Mouse (Mus musculus) activated CD4-positive, CD25-positive, alpha-beta regulatory T cell (primary cell): Measurements from ENCODE around the gene Spag8. TPM values are rescaled to one million over a fixed set of nuclear protein-coding genes. Genes with fewer than 3 reads are reported as not detected.

Experiments used
- polyA plus RNA-seq, 2 experiments: library from polyadenylated mRNA; unstranded; fragments of 100-300 nt; shearing (Covaris generic); gene quantifications; one replicate each; pipeline ENCODE4 v1.2.1; 2017

The Spag8 gene
- under 1 TPM in 1 of 2 experiments, not detected in 1; 0.37 TPM for polyA plus RNA-seq

GRCm38 (mm10) chr4:43653161-43654015 lies at the start of gene Spag8:
Gene Spag8 (minus strand): TSS chr4:43653594.

GRCm38 (mm10) chr4:43700707-43701106 lies 47.3 kb upstream of the Spag8 start, which contains the start of gene Olfr70:
Gene Olfr70 (minus strand): TSS chr4:43700807.

GRCm38 (mm10) chr4:43668782-43669427 lies 15.5 kb upstream of the Spag8 start, which contains the start of the genes Tmem8b and Fam221b:
Gene Tmem8b (plus strand): TSS chr4:43668971.
Gene Fam221b (minus strand): TSS chr4:43669145.

GRCm38 (mm10) chr4:43656339-43657109 lies 3.1 kb upstream of the Spag8 start, which contains the start of gene Hint2:
Gene Hint2 (minus strand): TSS chr4:43656466.

GRCm38 (mm10) chr4:43631046-43631955 lies 22.1 kb downstream of the Spag8 start, which contains the start of gene Npr2:
Gene Npr2 (plus strand): TSS chr4:43631935.

Other genes starting within 250 kb of the Spag8 start
- gene Fam166b, start 224.5 kb downstream of the Spag8 start, polyA plus RNA-seq: under 1 TPM in 1 of 2 experiments, not detected in 1; 0.12 TPM
- gene Tesk1, start 211.7 kb downstream of the Spag8 start, polyA plus RNA-seq: 10 to 100 TPM; 35.2 to 58.2 TPM
- gene Cd72, start 199.0 kb downstream of the Spag8 start, polyA plus RNA-seq: 10 to 100 TPM; 14.2 to 27.3 TPM
- 100 to 1,000 TPM; 151 to 176 TPM for gene Sit1, start 169.9 kb downstream of the Spag8 start, polyA plus RNA-seq
- 10 to 100 TPM; 60.9 to 85.4 TPM for gene Ccdc107, start 160.7 kb downstream of the Spag8 start, polyA plus RNA-seq
- 1 to 10 TPM; 5.6 to 6.3 TPM for gene Arhgef39, start 153.9 kb downstream of the Spag8 start, polyA plus RNA-seq
- under 1 TPM; 0.17 to 0.47 TPM for gene Car9, start 146.6 kb downstream of the Spag8 start, polyA plus RNA-seq
- gene Tpm2, start 129.8 kb downstream of the Spag8 start, polyA plus RNA-seq: under 1 TPM in 1 of 2 experiments, not detected in 1; 0.54 TPM
- gene Creb3, start 91.3 kb downstream of the Spag8 start, polyA plus RNA-seq: 100 to 1,000 TPM in 1 of 2 experiments, 10 to 100 TPM in 1; 88.7 to 118 TPM
- 100 to 1,000 TPM; 144 to 270 TPM for gene Tln1, start 90.9 kb downstream of the Spag8 start, polyA plus RNA-seq
- 10 to 100 TPM; 13.3 to 17.8 TPM for gene Rgp1, start 74.9 kb downstream of the Spag8 start, polyA plus RNA-seq
- gene Gba2, start 74.7 kb downstream of the Spag8 start, polyA plus RNA-seq: 10 to 100 TPM; 33.3 to 39.1 TPM
- 1 to 10 TPM; 1.2 to 3.1 TPM for gene Msmp, start 69.1 kb downstream of the Spag8 start, polyA plus RNA-seq
- under 1 TPM in 1 of 2 experiments, not detected in 1; 0.18 TPM for gene Npr2, start 21.7 kb downstream of the Spag8 start, polyA plus RNA-seq
- gene Hint2, start 2.9 kb upstream of the Spag8 start, polyA plus RNA-seq: 10 to 100 TPM; 57.3 to 78.0 TPM
- 1 to 10 TPM in 1 of 2 experiments, under 1 TPM in 1; 0.26 to 1.6 TPM for gene Tmem8b, start 15.4 kb upstream of the Spag8 start, polyA plus RNA-seq
- gene Fam221b, start 15.6 kb upstream of the Spag8 start, polyA plus RNA-seq: 1 to 10 TPM; 1.2 to 1.3 TPM
- not detected for gene Olfr70, start 47.2 kb upstream of the Spag8 start, polyA plus RNA-seq
- gene Olfr71, start 56.7 kb upstream of the Spag8 start, polyA plus RNA-seq: under 1 TPM in 1 of 2 experiments, not detected in 1; 0.18 TPM
- not detected for gene Hrct1, start 73.6 kb upstream of the Spag8 start, polyA plus RNA-seq
- under 1 TPM in 1 of 2 experiments, not detected in 1; 0.22 TPM for gene Spaar, start 76.4 kb upstream of the Spag8 start, polyA plus RNA-seq
- gene Olfr159, start 117.4 kb upstream of the Spag8 start, polyA plus RNA-seq: not detected
- gene Olfr156, start 170.3 kb upstream of the Spag8 start, polyA plus RNA-seq: not detected
- gene Olfr157, start 186.6 kb upstream of the Spag8 start, polyA plus RNA-seq: under 1 TPM in 1 of 2 experiments, not detected in 1; 0.31 TPM
- gene Olfr155, start 198.0 kb upstream of the Spag8 start, polyA plus RNA-seq: under 1 TPM in 1 of 2 experiments, not detected in 1; 0.27 TPM
- 1 to 10 TPM; 3.2 to 7.0 TPM for gene Reck, start 221.9 kb upstream of the Spag8 start, polyA plus RNA-seq